Mouse (Mus musculus): ENCODE results near the gene Gabrr2. TPM values are rescaled to one million over a fixed set of nuclear protein-coding genes. Genes with fewer than 3 reads are reported as not detected.
"Not testable (repeated sequence)": the region's sequence is repeated elsewhere in the genome, so short reads cannot be mapped to it uniquely, and the experiment has no call there.

The Gabrr2 gene
- total and polyA plus RNA-seq, 2 experiments from 2014 or later, result 0.15 TPM; not detected in 1

- no peak overlapping the region for H3K9ac ChIP-seq (replicated peaks; ENCODE audit: low read length, poor library complexity, severe bottlenecking)
- ATAC-seq (ENCODE audit: low FRiP score) (no peak), DNase-seq (ENCODE audit: low spot score) (no peak)
- 93% methylated on average over 3 of the region's 3 CpGs for WGBS
- no peaks in the 10 kb centered on the region for H3K36me3 ChIP-seq (ENCODE audit: insufficient read depth, low read length)
- no peaks in the 10 kb centered on the region for H3K9me3 ChIP-seq (ENCODE audit: low read length)
- TF ChIP-seq CTCF (IDR thresholded peaks at IDR 0.05), result no peak
- H3K4me3 ChIP-seq (ENCODE audit: low read depth, low read length), result no peak overlapping the region
- H3K27me3 ChIP-seq (ENCODE audit: insufficient read depth, low read length), result no peaks in the 10 kb centered on the region
- H3K4me2 ChIP-seq (ENCODE audit: low read depth, low read length, poor library complexity, severe bottlenecking), result no peak overlapping the region
- no peak overlapping the region for H3K27ac ChIP-seq (ENCODE audit: low read depth, low read length)
- H3K4me1 ChIP-seq (ENCODE audit: insufficient read depth, low read length), result no peaks in the 10 kb centered on the region
Measured at GRCm38 (mm10) chr4:33078492-33078891, 15.7 kb downstream of the Gabrr2 start.

GRCm38 (mm10) chr4:33099118-33099694 lies 36.4 kb downstream of the Gabrr2 start:
- ATAC-seq (ENCODE audit: low FRiP score) (no peak), DNase-seq (ENCODE audit: low spot score) (no peak)
- no peak for TF ChIP-seq CTCF (IDR thresholded peaks at IDR 0.05)
- H3K4me1 ChIP-seq (ENCODE audit: insufficient read depth, low read length), result no peaks in the 10 kb centered on the region
- no peaks in the 10 kb centered on the region for H3K9me3 ChIP-seq (ENCODE audit: low read length)
- no peak overlapping the region for H3K9ac ChIP-seq (replicated peaks; ENCODE audit: low read length, poor library complexity, severe bottlenecking)
- WGBS, result 81% methylated on average over 6 of the region's 6 CpGs
- H3K36me3 ChIP-seq (ENCODE audit: insufficient read depth, low read length), result no peaks in the 10 kb centered on the region
- H3K27ac ChIP-seq (ENCODE audit: low read depth, low read length), result no peak overlapping the region
- H3K4me3 ChIP-seq (ENCODE audit: low read depth, low read length), result no peak overlapping the region
- no peak overlapping the region for H3K4me2 ChIP-seq (ENCODE audit: low read depth, low read length, poor library complexity, severe bottlenecking)
- H3K27me3 ChIP-seq (ENCODE audit: insufficient read depth, low read length), result no peaks in the 10 kb centered on the region

- DNase-seq (ENCODE audit: low spot score), result no peak
- 89% methylated on average over 14 of the region's 14 CpGs for WGBS
- H3K4me1 ChIP-seq (ENCODE audit: insufficient read depth, low read length), result no peaks in the 10 kb centered on the region
- no peak overlapping the region for H3K4me3 ChIP-seq (ENCODE audit: low read depth, low read length)
- no peaks in the 10 kb centered on the region for H3K9me3 ChIP-seq (ENCODE audit: low read length)
- H3K9ac ChIP-seq (replicated peaks; ENCODE audit: low read length, poor library complexity, severe bottlenecking), result no peak overlapping the region
- H3K4me2 ChIP-seq (ENCODE audit: low read depth, low read length, poor library complexity, severe bottlenecking), result no peak overlapping the region
- no peak for ATAC-seq (ENCODE audit: low FRiP score)
- H3K27me3 ChIP-seq (ENCODE audit: insufficient read depth, low read length), result no peaks in the 10 kb centered on the region
- TF ChIP-seq CTCF (IDR thresholded peaks at IDR 0.05), result no peak
- no peaks in the 10 kb centered on the region for H3K36me3 ChIP-seq (ENCODE audit: insufficient read depth, low read length)
- H3K27ac ChIP-seq (ENCODE audit: low read depth, low read length), result no peak overlapping the region
Measured at GRCm38 (mm10) chr4:33109720-33110458, 47.1 kb downstream of the Gabrr2 start.

GRCm38 (mm10) chr4:33110845-33111244 lies 48.0 kb downstream of the Gabrr2 start:
- WGBS, result 88% methylated on average over 7 of the region's 7 CpGs
- H3K4me3 ChIP-seq (ENCODE audit: low read depth, low read length), result no peak overlapping the region
- no peaks in the 10 kb centered on the region for H3K27me3 ChIP-seq (ENCODE audit: insufficient read depth, low read length)
- TF ChIP-seq CTCF (IDR thresholded peaks at IDR 0.05), result no peak
- no peaks in the 10 kb centered on the region for H3K9me3 ChIP-seq (ENCODE audit: low read length)
- no peak overlapping the region for H3K27ac ChIP-seq (ENCODE audit: low read depth, low read length)
- no peaks in the 10 kb centered on the region for H3K4me1 ChIP-seq (ENCODE audit: insufficient read depth, low read length)
- DNase-seq (ENCODE audit: low spot score) (no peak), ATAC-seq (ENCODE audit: low FRiP score) (no peak)
- no peaks in the 10 kb centered on the region for H3K36me3 ChIP-seq (ENCODE audit: insufficient read depth, low read length)
- no peak overlapping the region for H3K4me2 ChIP-seq (ENCODE audit: low read depth, low read length, poor library complexity, severe bottlenecking)
- H3K9ac ChIP-seq (replicated peaks; ENCODE audit: low read length, poor library complexity, severe bottlenecking), result no peak overlapping the region

- DNase-seq (ENCODE audit: low spot score) (no peak), ATAC-seq (ENCODE audit: low FRiP score) (no peak)
- no peaks in the 10 kb centered on the region for H3K36me3 ChIP-seq (ENCODE audit: insufficient read depth, low read length)
- 89% methylated on average over 9 of the region's 9 CpGs for WGBS
- no peak overlapping the region for H3K4me3 ChIP-seq (ENCODE audit: low read depth, low read length)
- H3K4me2 ChIP-seq (ENCODE audit: low read depth, low read length, poor library complexity, severe bottlenecking), result no peak overlapping the region
- H3K9me3 ChIP-seq (ENCODE audit: low read length), result 0 out of 2 replicates have a peak, but pooled peaks cover 4% of the 10 kb centered on the region
- no peak for TF ChIP-seq CTCF (IDR thresholded peaks at IDR 0.05)
- no peaks in the 10 kb centered on the region for H3K27me3 ChIP-seq (ENCODE audit: insufficient read depth, low read length)
- H3K4me1 ChIP-seq (ENCODE audit: insufficient read depth, low read length), result no peaks in the 10 kb centered on the region
- H3K27ac ChIP-seq (ENCODE audit: low read depth, low read length), result no peak overlapping the region
- no peak overlapping the region for H3K9ac ChIP-seq (replicated peaks; ENCODE audit: low read length, poor library complexity, severe bottlenecking)
Measured at GRCm38 (mm10) chr4:33111358-33111757, 48.6 kb downstream of the Gabrr2 start.

- not testable (repeated sequence) for ATAC-seq (ENCODE audit: low FRiP score); H3K4me3 ChIP-seq (ENCODE audit: low read depth, low read length); H3K36me3 ChIP-seq (ENCODE audit: insufficient read depth, low read length); H3K27me3 ChIP-seq (ENCODE audit: insufficient read depth, low read length); H3K27ac ChIP-seq (ENCODE audit: low read depth, low read length); H3K4me1 ChIP-seq (ENCODE audit: insufficient read depth, low read length); DNase-seq (ENCODE audit: low spot score); H3K9ac ChIP-seq (replicated peaks; ENCODE audit: low read length, poor library complexity, severe bottlenecking); H3K9me3 ChIP-seq (ENCODE audit: low read length); H3K4me2 ChIP-seq (ENCODE audit: low read depth, low read length, poor library complexity, severe bottlenecking)
- 95% methylated on average over 10 of the region's 14 CpGs for WGBS
Measured at GRCm38 (mm10) chr4:33112866-33113265, 50.1 kb downstream of the Gabrr2 start.

Measured in midbrain, postnatal 0 days (tissue).